Mouse (Mus musculus) testis, postnatal 14 days (tissue): ENCODE measurements at regions not wholly inside any gene's neighbourhood (a gene's known extent, or its start where the extent isn't known, plus 50 kb on each side); places are given as distances from the start of the nearest gene placed in this dataset.

Source experiments
- DNase-seq: peaks from one replicate; pipeline ENCODE4 v3.0.0; 2021; ENCODE audit warnings: low spot score

- no peak for DNase-seq
Observed at GRCm38 (mm10) chr1:81746013-81746412, 486.9 kb upstream of the Gm9747 start.

- DNase-seq, result no peak
Observed at GRCm38 (mm10) chr1:81747025-81747424, 485.9 kb upstream of the Gm9747 start.

- DNase-seq, result no peak
Observed at GRCm38 (mm10) chr1:81754067-81754466, 478.8 kb upstream of the Gm9747 start.

- no peak for DNase-seq
Observed at GRCm38 (mm10) chr1:81755281-81755680, 477.6 kb upstream of the Gm9747 start.

- DNase-seq, result no peak
Observed at GRCm38 (mm10) chr1:81755694-81756093, 477.2 kb upstream of the Gm9747 start.

- no peak for DNase-seq
Observed at GRCm38 (mm10) chr1:81759919-81760318, 473.0 kb upstream of the Gm9747 start.

- DNase-seq, result no peak
Observed at GRCm38 (mm10) chr1:81771704-81772103, 461.2 kb upstream of the Gm9747 start.

- no peak for DNase-seq
Observed at GRCm38 (mm10) chr1:81780583-81780982, 452.3 kb upstream of the Gm9747 start.

GRCm38 (mm10) chr1:81784305-81784704 lies 448.6 kb upstream of the Gm9747 start:
- no peak for DNase-seq

- DNase-seq, result no peak
Observed at GRCm38 (mm10) chr1:81794771-81795170, 438.1 kb upstream of the Gm9747 start.

- no peak for DNase-seq
Observed at GRCm38 (mm10) chr1:81795399-81795798, 437.5 kb upstream of the Gm9747 start.

GRCm38 (mm10) chr1:81811591-81811990 lies 421.3 kb upstream of the Gm9747 start:
- DNase-seq, result no peak

GRCm38 (mm10) chr1:81818884-81819283 lies 414.0 kb upstream of the Gm9747 start:
- no peak for DNase-seq

- DNase-seq, result no peak
Observed at GRCm38 (mm10) chr1:81841966-81842365, 390.9 kb upstream of the Gm9747 start.

- no peak for DNase-seq
Observed at GRCm38 (mm10) chr1:81850462-81851144, 382.3 kb upstream of the Gm9747 start.

- DNase-seq, result no peak
Observed at GRCm38 (mm10) chr1:81859464-81859863, 373.4 kb upstream of the Gm9747 start.

GRCm38 (mm10) chr1:81864571-81864970 lies 368.3 kb upstream of the Gm9747 start:
- DNase-seq, result no peak

GRCm38 (mm10) chr1:81886940-81887531 lies 345.9 kb upstream of the Gm9747 start:
- DNase-seq, result no peak

- DNase-seq, result peak; percentile 9
Observed at GRCm38 (mm10) chr1:81897241-81897640, 335.7 kb upstream of the Gm9747 start.

GRCm38 (mm10) chr1:81900843-81901242 lies 332.1 kb upstream of the Gm9747 start:
- DNase-seq, result no peak

GRCm38 (mm10) chr1:81904056-81904455 lies 328.9 kb upstream of the Gm9747 start:
- no peak for DNase-seq

- DNase-seq, result no peak
Observed at GRCm38 (mm10) chr1:81912607-81913006, 320.3 kb upstream of the Gm9747 start.

- no peak for DNase-seq
Observed at GRCm38 (mm10) chr1:81913561-81913964, 319.3 kb upstream of the Gm9747 start.

- DNase-seq, result no peak
Observed at GRCm38 (mm10) chr1:81916840-81917239, 316.1 kb upstream of the Gm9747 start.
